Mouse (Mus musculus) midbrain, embryonic 14.5 days (tissue): Measurements from ENCODE around the gene Carns1. TPM values are rescaled to one million over a fixed set of nuclear protein-coding genes. Genes with fewer than 3 reads are reported as not detected.

Source experiments
- ATAC-seq: fragments of 200-750 bp; cut with Nextera tagmentation; 2 replicates; pipeline ENCODE4 v1.8.0; 2017; ENCODE audit warnings: moderate number of reproducible peaks, moderate library complexity; ENCODE audit not compliant: low FRiP score, low TSS enrichment
- DNase-seq: peaks from one replicate; pipeline ENCODE4 v3.0.0-alpha.2; 2015
- H3K27ac ChIP-seq: fragments of 300-500 bp; sonication (generic); replicated peaks from 2 replicates; pipeline ENCODE4 v1.5.1; 2014; ENCODE audit warnings: mild to moderate bottlenecking, low read depth, low read length, moderate library complexity
- H3K27me3 ChIP-seq: fragments of 300-500 bp; sonication (generic); 2 replicates; pipeline ENCODE4 v1.6.1; 2014; ENCODE audit warnings: low read length, control low read depth, mixed read lengths; ENCODE audit not compliant: control insufficient read depth, insufficient read depth
- H3K36me3 ChIP-seq: fragments of 300-500 bp; sonication (generic); 2 replicates; pipeline ENCODE4 v1.6.1; 2014; ENCODE audit warnings: low read length, control low read depth; ENCODE audit not compliant: control insufficient read depth, insufficient read depth
- H3K4me1 ChIP-seq: fragments of 300-500 bp; sonication (generic); 2 replicates; pipeline ENCODE4 v1.6.1; 2014; ENCODE audit warnings: mild to moderate bottlenecking, antibody characterized with exemption, low read length, control low read depth; ENCODE audit not compliant: control insufficient read depth, insufficient read depth
- H3K4me2 ChIP-seq: fragments of 300-500 bp; sonication (generic); 2 replicates; pipeline ENCODE4 v1.6.1; 2014; ENCODE audit warnings: mild to moderate bottlenecking, low read length, moderate library complexity
- H3K4me3 ChIP-seq: fragments of 300-500 bp; sonication (generic); replicated peaks from 2 replicates; pipeline ENCODE4 v1.5.1; 2014; ENCODE audit warnings: low read depth, low read length
- H3K9ac ChIP-seq: fragments of 300-500 bp; sonication (generic); replicated peaks from 2 replicates; pipeline ENCODE4 v1.6.1; 2014; ENCODE audit warnings: mild to moderate bottlenecking, low read length, moderate library complexity
- H3K9me3 ChIP-seq: fragments of 300-500 bp; sonication (generic); 2 replicates; pipeline ENCODE4 v1.6.1; 2016; ENCODE audit warnings: low read length, control low read depth, mixed read lengths; ENCODE audit not compliant: control insufficient read depth
- WGBS: fragments of 180-500 bp; shearing (Covaris S2); extraction: QIAGEN DNeasy Blood & Tissue Kit; methylation state at CpG from one replicate; pipeline ENCODE4 v1.1.7; 2014; 5-methylcytosine and 5-hydroxymethylcytosine counted together
- microRNA-seq: library from miRNA; unstranded; fragments of <30 nt; microRNA quantifications from one replicate; pipeline ENCODE4, GENCODE M21; 2016
- polyA plus RNA-seq: library from polyadenylated mRNA; unstranded; fragments of >200 nt; fragmentation: Nextera tagmentation; extraction: Ambion mirVana; gene quantifications from 2 replicates; pipeline ENCODE4 v1.2.1, GENCODE M21; 2014

Carns1 gene
- polyA plus RNA-seq, 1 experiment from 2014 or later: 6.0 TPM

DNA sequence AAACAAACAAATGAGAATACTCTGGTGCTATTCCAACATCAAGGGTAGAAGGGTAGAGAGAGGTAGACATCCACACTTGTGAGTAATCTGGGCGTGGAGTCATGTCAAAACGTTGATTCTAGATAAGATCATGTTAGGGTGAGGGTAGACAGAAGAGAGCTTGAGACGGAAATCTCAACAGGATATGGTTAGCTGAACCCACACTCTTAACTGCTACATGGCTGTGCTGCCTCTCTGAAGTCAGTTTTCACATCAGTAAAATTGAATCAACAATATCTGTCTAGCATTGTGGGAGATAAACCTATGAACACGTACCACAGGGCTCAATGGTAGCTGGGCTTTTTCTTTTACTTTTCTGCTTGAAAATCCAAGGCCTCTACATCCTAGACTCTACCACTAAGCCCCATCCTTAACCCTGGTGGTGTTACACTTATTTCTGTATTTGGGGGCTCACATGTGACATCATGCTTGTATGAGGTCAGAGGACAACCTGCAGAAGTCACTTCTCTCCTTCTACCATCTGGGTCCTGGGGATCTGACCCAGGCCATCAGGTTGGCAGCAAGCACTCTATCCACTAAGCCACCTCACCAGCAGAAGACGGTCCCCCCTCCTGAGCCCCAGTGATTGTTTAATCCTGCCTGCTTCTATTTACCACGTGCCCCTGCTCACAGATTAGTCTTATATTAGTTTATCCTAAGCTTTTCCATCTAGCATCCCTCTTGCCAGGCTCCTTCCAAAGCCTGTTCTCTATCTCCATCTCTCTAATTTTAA, 55.4 kb downstream of the Carns1 start:
- H3K36me3 ChIP-seq: peaks cover 26% of the 10 kb centered on the region
- peak overlapping the region; percentile 53 for H3K4me2 ChIP-seq
- no peak overlapping the region for H3K4me3 ChIP-seq
- H3K4me1 ChIP-seq: peaks cover 7% of the 10 kb centered on the region
- H3K27me3 ChIP-seq: no peaks in the 10 kb centered on the region
- ATAC-seq (no peak), DNase-seq (no peak)
- H3K27ac ChIP-seq: no peak overlapping the region
- WGBS: 90% methylated on average over 6 of the region's 6 CpGs
- H3K9ac ChIP-seq: no peak overlapping the region
- H3K9me3 ChIP-seq: no peaks in the 10 kb centered on the region

GRCm38 (mm10) chr19:4118350-4118749, 56.9 kb downstream of the Carns1 start:
- DNase-seq (no peak), ATAC-seq (no peak)
- Histone ChIP-seq H3K36me3 (peaks cover 42% of the 10 kb centered on the region), H3K9me3 (no peaks in the 10 kb centered on the region), H3K9ac (no peak overlapping the region), H3K27me3 (no peaks in the 10 kb centered on the region), H3K4me2 (no peak overlapping the region), H3K27ac (no peak overlapping the region), H3K4me3 (no peak overlapping the region), H3K4me1 (peaks cover 7% of the 10 kb centered on the region)
- WGBS: 98% methylated on average over 2 of the region's 2 CpGs

- H3K27ac ChIP-seq: no peak overlapping the region
- no peak overlapping the region for H3K9ac ChIP-seq
- no peak overlapping the region for H3K4me3 ChIP-seq
- DNase-seq (no peak), ATAC-seq (no peak)
- H3K27me3 ChIP-seq: no peaks in the 10 kb centered on the region
- no peak overlapping the region for H3K4me2 ChIP-seq
- peaks cover 54% of the 10 kb centered on the region for H3K36me3 ChIP-seq
- 96% methylated on average over 7 of the region's 7 CpGs for WGBS
- H3K9me3 ChIP-seq: no peaks in the 10 kb centered on the region
- H3K4me1 ChIP-seq: peaks cover 7% of the 10 kb centered on the region
Observed at GRCm38 (mm10) chr19:4117006-4117405, 58.3 kb downstream of the Carns1 start.

DNA sequence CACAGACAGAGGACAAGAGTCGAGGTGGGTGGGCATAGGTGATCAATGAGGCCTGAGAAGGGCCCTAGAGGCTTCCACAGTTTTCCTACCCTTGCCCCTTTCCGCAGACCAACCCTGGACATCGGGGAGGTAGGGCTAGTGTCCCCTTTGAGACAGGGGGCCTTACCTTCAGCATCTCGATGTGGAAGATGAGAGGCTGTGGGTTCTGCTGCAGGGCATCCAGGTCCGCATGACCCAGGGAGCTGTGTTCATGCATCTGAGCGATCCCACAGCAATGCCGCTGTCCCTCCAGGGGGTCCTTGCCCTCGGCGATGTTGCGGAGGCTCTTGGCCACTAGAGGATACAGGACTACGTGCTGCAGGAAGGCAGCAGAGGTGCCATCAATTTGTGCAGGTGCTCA, 59.5 kb downstream of the Carns1 start:
- H3K4me3 ChIP-seq: no peak overlapping the region
- no peaks in the 10 kb centered on the region for H3K9me3 ChIP-seq
- H3K9ac ChIP-seq: no peak overlapping the region
- H3K36me3 ChIP-seq: peaks cover 65% of the 10 kb centered on the region
- 85% methylated on average over 11 of the region's 11 CpGs for WGBS
- no peaks in the 10 kb centered on the region for H3K27me3 ChIP-seq
- H3K4me2 ChIP-seq: no peak overlapping the region
- DNase-seq (no peak), ATAC-seq (no peak)
- no peak overlapping the region for H3K27ac ChIP-seq
- H3K4me1 ChIP-seq: peaks cover 7% of the 10 kb centered on the region

- DNase-seq: no peak
- H3K9me3 ChIP-seq: no peaks in the 10 kb centered on the region
- no peak overlapping the region for H3K27ac ChIP-seq
- WGBS: 95% methylated on average over 10 of the region's 10 CpGs
- peaks cover 71% of the 10 kb centered on the region for H3K36me3 ChIP-seq
- no peak overlapping the region for H3K9ac ChIP-seq
- no peak for ATAC-seq
- H3K27me3 ChIP-seq: no peaks in the 10 kb centered on the region
- peaks cover 1% of the 10 kb centered on the region for H3K4me1 ChIP-seq
- H3K4me3 ChIP-seq: no peak overlapping the region
- H3K4me2 ChIP-seq: no peak overlapping the region
Observed at GRCm38 (mm10) chr19:4115144-4115543, 60.1 kb downstream of the Carns1 start.

DNA sequence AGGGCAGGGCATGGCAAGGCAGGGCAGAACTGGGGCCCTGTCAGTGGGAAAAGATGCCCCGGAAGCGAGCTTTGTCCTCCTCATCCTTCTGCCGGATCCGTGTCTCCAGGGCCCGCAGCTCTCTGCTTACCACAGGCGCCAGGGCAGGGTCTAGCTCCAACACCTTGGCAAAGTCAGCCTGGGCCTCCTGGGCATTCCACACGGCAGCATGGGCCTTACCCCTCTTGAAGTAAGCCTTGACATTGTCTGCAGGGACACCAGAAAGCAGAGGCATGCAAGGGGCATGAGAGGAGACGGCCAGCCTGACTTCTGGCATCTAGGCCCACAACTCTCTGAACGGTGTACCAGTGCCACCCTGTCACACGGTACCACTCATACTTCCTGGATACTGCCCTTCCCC, 60.7 kb downstream of the Carns1 start:
- no peaks in the 10 kb centered on the region for H3K9me3 ChIP-seq
- H3K9ac ChIP-seq: no peak overlapping the region
- H3K4me1 ChIP-seq: no peaks in the 10 kb centered on the region
- DNase-seq (no peak), ATAC-seq (no peak)
- 91% methylated on average over 10 of the region's 10 CpGs for WGBS
- no peaks in the 10 kb centered on the region for H3K27me3 ChIP-seq
- no peak overlapping the region for H3K4me3 ChIP-seq
- peaks cover 77% of the 10 kb centered on the region for H3K36me3 ChIP-seq
- no peak overlapping the region for H3K4me2 ChIP-seq
- H3K27ac ChIP-seq: no peak overlapping the region

Small RNA genes within 50 kb of the gene (microRNA-seq; reads per million reads assigned to microRNA genes)
- not detected for gene Gm26115

Other genes with a start within 250 kb of the Carns1 start
- gene Aldh3b1, start 245.7 kb downstream of the Carns1 start, polyA plus RNA-seq: 0.84 and 1.1 TPM in 2 replicates
- gene Unc93b1, start 240.3 kb downstream of the Carns1 start, polyA plus RNA-seq: 3.7 and 13.4 TPM in 2 replicates
- not detected in 2 replicates for gene Aldh3b3, start 216.8 kb downstream of the Carns1 start, polyA plus RNA-seq
- 0.16 and 0.32 TPM in 2 replicates for gene Aldh3b2, start 203.2 kb downstream of the Carns1 start, polyA plus RNA-seq
- gene Acy3, start 188.9 kb downstream of the Carns1 start, polyA plus RNA-seq: 0.96 and 2.2 TPM in 2 replicates
- gene Tbx10, start 182.7 kb downstream of the Carns1 start, polyA plus RNA-seq: not detected in 2 replicates
- gene Nudt8, start 174.9 kb downstream of the Carns1 start, polyA plus RNA-seq: 26.8 and 30.3 TPM in 2 replicates
- gene Gm49405, start 174.9 kb downstream of the Carns1 start, polyA plus RNA-seq: 3.3 and 3.9 TPM in 2 replicates
- 5.7 and 7.1 TPM in 2 replicates for gene Doc2g, start 172.2 kb downstream of the Carns1 start, polyA plus RNA-seq
- 223 and 231 TPM in 2 replicates for gene Ndufv1, start 162.7 kb downstream of the Carns1 start, polyA plus RNA-seq
- gene Gstp1, start 137.5 kb downstream of the Carns1 start, polyA plus RNA-seq: 397 and 514 TPM in 2 replicates
- gene Gstp2, start 129.5 kb downstream of the Carns1 start, polyA plus RNA-seq: 1.9 TPM in 1 of 2 replicates, not detected in the other
- not detected in 2 replicates for gene Gstp3, start 115.9 kb downstream of the Carns1 start, polyA plus RNA-seq
- not detected in 2 replicates for gene Cabp2, start 93.9 kb downstream of the Carns1 start, polyA plus RNA-seq
- gene Cdk2ap2, start 78.3 kb downstream of the Carns1 start, polyA plus RNA-seq: 83.4 and 87.0 TPM in 2 replicates
- gene Pitpnm1, start 75.5 kb downstream of the Carns1 start, polyA plus RNA-seq: 72.8 and 89.0 TPM in 2 replicates
- gene Aip, start 49.6 kb downstream of the Carns1 start, polyA plus RNA-seq: 84.3 and 98.0 TPM in 2 replicates
- not detected in 2 replicates for gene Gpr152, start 35.7 kb downstream of the Carns1 start, polyA plus RNA-seq
- gene Cabp4, start 31.4 kb downstream of the Carns1 start, polyA plus RNA-seq: 0.14 and 0.15 TPM in 2 replicates
- 105 and 117 TPM in 2 replicates for gene Coro1b, start 26.9 kb downstream of the Carns1 start, polyA plus RNA-seq
- gene Ptprcap, start 21.9 kb downstream of the Carns1 start, polyA plus RNA-seq: 0.55 and 0.64 TPM in 2 replicates
- gene Rps6kb2, start 12.1 kb downstream of the Carns1 start, polyA plus RNA-seq: 37.3 and 42.2 TPM in 2 replicates
- gene Tbc1d10c, start 15.8 kb upstream of the Carns1 start, polyA plus RNA-seq: 0.54 and 0.94 TPM in 2 replicates
- 591 and 597 TPM in 2 replicates for gene Ppp1ca, start 16.6 kb upstream of the Carns1 start, polyA plus RNA-seq
- 20.3 and 22.7 TPM in 2 replicates for gene Rad9a, start 26.2 kb upstream of the Carns1 start, polyA plus RNA-seq
- gene Clcf1, start 38.8 kb upstream of the Carns1 start, polyA plus RNA-seq: 0.08 and 0.46 TPM in 2 replicates
- gene AC109138.7, start 38.9 kb upstream of the Carns1 start, polyA plus RNA-seq: not detected in 2 replicates
- 18.5 and 19.1 TPM in 2 replicates for gene Pold4, start 56.4 kb upstream of the Carns1 start, polyA plus RNA-seq
- gene Ssh3, start 93.7 kb upstream of the Carns1 start, polyA plus RNA-seq: 8.8 and 12.8 TPM in 2 replicates
- gene Ankrd13d, start 107.7 kb upstream of the Carns1 start, polyA plus RNA-seq: 34.5 and 39.3 TPM in 2 replicates
- gene Grk2, start 130.7 kb upstream of the Carns1 start, polyA plus RNA-seq: 29.0 and 30.0 TPM in 2 replicates
- gene Kdm2a, start 222.8 kb upstream of the Carns1 start, polyA plus RNA-seq: 29.2 and 43.9 TPM in 2 replicates